ENCODE assay signal across 14 mouse cellular contexts in the genomic region with DNA sequence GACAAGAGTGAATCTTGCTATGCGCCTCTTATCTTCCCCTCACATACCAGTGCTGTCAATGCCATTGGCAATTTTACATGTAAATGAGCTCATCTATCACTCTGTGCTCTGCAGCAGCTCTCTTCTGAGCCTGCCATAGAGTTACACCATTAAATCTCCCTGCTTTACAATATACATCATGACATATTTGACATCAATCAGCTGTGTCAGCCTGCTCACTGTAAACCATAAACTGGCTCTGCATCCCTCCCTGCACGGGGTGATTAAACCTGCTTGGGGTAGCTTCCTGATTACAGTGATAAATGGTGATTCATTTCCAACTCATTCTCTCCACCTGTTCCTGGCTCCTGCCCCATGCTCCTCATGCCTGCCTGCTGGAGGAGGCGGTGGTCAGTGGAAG.
DNase-seq lines count a peak whose midpoint lies in the region; ATAC-seq lines count a peak whose summit lies in the region.
"Had no signal": no experiment of that assay in that cellular context is flagged by ENCODE, and none has a peak within 500 bp of the region (broad histone marks: within the 10 kb centered on the region; RNA-seq: fewer than 3 reads in every experiment).

No protein-coding gene starts in this region.

- no peak overlapping the region for H3K27ac ChIP-seq in hindbrain, embryonic 11.5 days (ENCODE audit: low read depth, low read length)
- no peak overlapping the region for H3K27ac ChIP-seq in hindbrain, embryonic 10.5 days
- no peak overlapping the region for H3K27ac ChIP-seq in hindbrain, embryonic 12.5 days
- H3K27ac ChIP-seq in neural tube, embryonic 13.5 days (replicated peaks) = 0 out of 2 replicates have a peak overlapping the region, but pooled peaks have one; percentile 18
- H3K27ac ChIP-seq: embryonic facial prominence, embryonic 15.5 days; kidney, postnatal 0 days; midbrain, embryonic 12.5 days had no signal

- no peaks in the 10 kb centered on the region for H3K4me1 ChIP-seq in hindbrain, embryonic 11.5 days (replicated peaks; ENCODE audit: control insufficient read depth, insufficient read depth, low read length)
- H3K4me1 ChIP-seq in hindbrain, embryonic 10.5 days (replicated peaks) = no peaks in the 10 kb centered on the region
- peaks cover 5% of the 10 kb centered on the region; the same call in 1 of the 2 replicates for H3K4me1 ChIP-seq in hindbrain, embryonic 12.5 days
- peaks cover 20% of the 10 kb centered on the region for H3K4me1 ChIP-seq in neural tube, embryonic 13.5 days (replicated peaks)
- H3K4me1 ChIP-seq: embryonic facial prominence, embryonic 15.5 days; midbrain, embryonic 12.5 days had no signal

- 73% methylated on average over 3 of the region's 3 CpGs for WGBS in hindbrain, embryonic 11.5 days
- 78% methylated on average over 3 of the region's 3 CpGs for WGBS in hindbrain, embryonic 10.5 days
- WGBS in hindbrain, embryonic 12.5 days = 50% methylated on average over 3 of the region's 3 CpGs
- WGBS in neural tube, embryonic 13.5 days = 39% methylated on average over 3 of the region's 3 CpGs

- no peak for DNase-seq in hindbrain, embryonic 11.5 days (ENCODE audit: low spot score)
- no peak for DNase-seq in hindbrain, embryonic 10.5 days (ENCODE audit: low spot score)
- DNase-seq in cerebellum, adult 9-10 months = peak; percentile 91
- DNase-seq in adrenal gland, postnatal 25 days = no peak
- DNase-seq in adipocyte (ENCODE audit: low spot score) = no peak
- no peak for DNase-seq in kidney, adult 18-20 months
- DNase-seq: adrenal gland, postnatal 14 days; heart, adult 11 months had no signal

- 0 out of 2 replicates have a peak, but pooled peaks have one; percentile 38 for ATAC-seq in hindbrain, embryonic 11.5 days (ENCODE audit: low FRiP score)
- ATAC-seq in hindbrain, embryonic 12.5 days (ENCODE audit: low FRiP score) = peak; percentile 88
- peak; percentile 85 for ATAC-seq in neural tube, embryonic 13.5 days (ENCODE audit: low read depth)
- ATAC-seq: lung, postnatal 0 days had no signal

- H3K4me2 ChIP-seq in hindbrain, embryonic 11.5 days (replicated peaks; ENCODE audit: low read depth, low read length) = no peak overlapping the region
- no peak overlapping the region for H3K4me2 ChIP-seq in hindbrain, embryonic 12.5 days (replicated peaks)
- no peak overlapping the region for H3K4me2 ChIP-seq in neural tube, embryonic 13.5 days
- H3K4me2 ChIP-seq: embryonic facial prominence, embryonic 15.5 days; midbrain, embryonic 12.5 days had no signal

- H3K4me3 ChIP-seq in hindbrain, embryonic 11.5 days (ENCODE audit: low read depth, low read length) = no peak overlapping the region
- no peak overlapping the region for H3K4me3 ChIP-seq in hindbrain, embryonic 10.5 days
- no peak overlapping the region for H3K4me3 ChIP-seq in hindbrain, embryonic 12.5 days
- H3K4me3 ChIP-seq in neural tube, embryonic 13.5 days = no peak overlapping the region
- H3K4me3 ChIP-seq: embryonic facial prominence, embryonic 15.5 days; midbrain, embryonic 12.5 days had no signal

- no peaks in the 10 kb centered on the region for H3K36me3 ChIP-seq in hindbrain, embryonic 11.5 days (ENCODE audit: control insufficient read depth, insufficient read depth, low read length)
- no peaks in the 10 kb centered on the region for H3K36me3 ChIP-seq in hindbrain, embryonic 10.5 days
- no peaks in the 10 kb centered on the region for H3K36me3 ChIP-seq in hindbrain, embryonic 12.5 days
- H3K36me3 ChIP-seq in neural tube, embryonic 13.5 days = no peaks in the 10 kb centered on the region
- H3K36me3 ChIP-seq: embryonic facial prominence, embryonic 15.5 days; midbrain, embryonic 12.5 days had no signal

- no peak overlapping the region for H3K9ac ChIP-seq in hindbrain, embryonic 11.5 days (ENCODE audit: low read depth, low read length)
- no peak overlapping the region for H3K9ac ChIP-seq in hindbrain, embryonic 12.5 days
- no peak overlapping the region for H3K9ac ChIP-seq in neural tube, embryonic 13.5 days
- H3K9ac ChIP-seq: embryonic facial prominence, embryonic 15.5 days; midbrain, embryonic 12.5 days had no signal

- H3K27me3 ChIP-seq in hindbrain, embryonic 11.5 days (ENCODE audit: control insufficient read depth, insufficient read depth, low read length) = no peaks in the 10 kb centered on the region
- H3K27me3 ChIP-seq in hindbrain, embryonic 10.5 days (ENCODE audit: insufficient read depth, poor library complexity, severe bottlenecking) = peaks cover 5% of the 10 kb centered on the region; the same call in 1 of the 2 replicates
- peaks cover 4% of the 10 kb centered on the region; the same call in 1 of the 2 replicates for H3K27me3 ChIP-seq in hindbrain, embryonic 12.5 days
- H3K27me3 ChIP-seq in neural tube, embryonic 13.5 days = no peaks in the 10 kb centered on the region
- H3K27me3 ChIP-seq: embryonic facial prominence, embryonic 15.5 days had no signal

- no peaks in the 10 kb centered on the region for H3K9me3 ChIP-seq in hindbrain, embryonic 11.5 days (ENCODE audit: control insufficient read depth, low read length)
- H3K9me3 ChIP-seq in hindbrain, embryonic 10.5 days = no peaks in the 10 kb centered on the region
- no peaks in the 10 kb centered on the region; the same call in 1 of the 2 replicates for H3K9me3 ChIP-seq in hindbrain, embryonic 12.5 days (replicated peaks)
- H3K9me3 ChIP-seq in neural tube, embryonic 13.5 days = no peaks in the 10 kb centered on the region
- H3K9me3 ChIP-seq: embryonic facial prominence, embryonic 15.5 days; midbrain, embryonic 12.5 days had no signal

Comparison
In these comparisons a context has a peak if more than half of its experiments do, and no peak if none do; other contexts are left out.
1. ATAC-seq: peak in every context shown above with its lines; median percentile 88 in hindbrain, embryonic 12.5 days; 85 in neural tube, embryonic 13.5 days; 38 in hindbrain, embryonic 11.5 days.